In the genomic region with DNA sequence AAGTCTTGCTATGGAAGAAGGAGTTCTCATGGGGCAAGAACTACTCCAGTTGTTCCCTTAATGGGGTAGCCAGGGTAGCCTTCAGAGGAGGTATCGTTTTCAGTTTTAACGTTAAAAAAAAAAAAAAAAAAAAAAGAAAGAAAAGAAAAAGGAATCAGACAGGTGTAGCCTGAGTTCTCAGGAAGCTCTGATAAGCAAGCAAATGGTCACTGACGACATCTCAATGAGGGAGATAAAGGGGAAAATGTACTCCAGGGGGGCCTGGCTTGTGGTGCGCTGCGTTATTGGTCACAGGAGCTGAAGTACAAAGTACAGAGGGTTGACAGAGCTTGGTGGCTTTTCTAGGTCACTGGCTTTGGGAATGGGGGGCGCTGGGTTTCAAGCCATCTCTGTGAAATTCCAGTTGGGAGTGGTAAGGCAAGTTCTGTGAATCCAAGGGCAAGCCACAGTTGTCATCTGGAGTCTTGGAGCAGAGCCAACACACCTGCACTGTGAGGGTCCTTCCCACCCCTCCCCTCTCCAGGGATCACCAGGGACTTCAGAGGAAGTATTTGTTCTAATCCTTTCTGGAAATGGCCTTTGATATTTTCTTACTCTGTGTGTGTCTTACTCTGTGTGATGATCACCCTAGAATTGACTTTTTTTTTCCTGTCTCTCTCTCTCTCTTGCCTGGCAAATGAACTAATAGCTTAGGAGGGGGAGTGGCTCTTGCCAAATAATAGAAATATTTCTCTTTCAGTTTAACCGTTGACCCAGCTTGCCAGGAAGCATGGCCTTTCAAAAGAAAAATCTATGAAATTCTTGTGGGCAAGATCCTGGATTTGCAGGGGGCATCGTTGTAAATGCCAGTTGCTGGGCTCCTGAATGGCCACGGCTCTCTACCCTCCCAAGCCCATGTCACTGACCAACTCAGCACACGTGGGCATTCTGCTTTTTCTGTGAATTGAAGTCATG, we compare ENCODE assay signal across 9 mouse cellular contexts.
DNase-seq lines count a peak whose midpoint lies in the region; ATAC-seq and TF ChIP-seq lines count a peak whose summit lies in the region.
"Had no signal": no experiment of that assay in that cellular context is flagged by ENCODE, and none has a peak within 500 bp of the region (broad histone marks: within the 10 kb centered on the region; RNA-seq: fewer than 3 reads in every experiment).

No protein-coding gene starts in this region.

- ATAC-seq in hindbrain, embryonic 14.5 days (ENCODE audit: low FRiP score) = no peak
- no peak for ATAC-seq in kidney, embryonic 15.5 days (replicated peaks; ENCODE audit: low FRiP score)

- H3K27me3 ChIP-seq in hindbrain, embryonic 10.5 days (ENCODE audit: insufficient read depth, poor library complexity, severe bottlenecking) = no peaks in the 10 kb centered on the region; the same call in 1 of the 2 replicates
- H3K27me3 ChIP-seq in hindbrain, embryonic 14.5 days (ENCODE audit: control insufficient read depth, insufficient read depth, low read length) = no peaks in the 10 kb centered on the region
- no peaks in the 10 kb centered on the region for H3K27me3 ChIP-seq in MEL (ENCODE audit: control insufficient read depth in 1 of 2, insufficient read depth in 2 of 2, low read length in 2 of 2)
- no peaks in the 10 kb centered on the region for H3K27me3 ChIP-seq in kidney, embryonic 15.5 days

- H3K79me2 ChIP-seq in MEL (ENCODE audit: control insufficient read depth, insufficient read depth, low read length, poor library complexity) = no peaks in the 10 kb centered on the region

- no peak overlapping the region for H3K4me3 ChIP-seq in hindbrain, embryonic 10.5 days
- H3K4me3 ChIP-seq in hindbrain, embryonic 14.5 days (replicated peaks; ENCODE audit: low read length) = no peak overlapping the region
- H3K4me3 ChIP-seq in MEL (ENCODE audit: control insufficient read depth in 1 of 2, insufficient read depth in 1 of 2, low read depth in 2 of 2, low read length in 2 of 2) = no peak overlapping the region
- no peak overlapping the region for H3K4me3 ChIP-seq in kidney, embryonic 15.5 days (replicated peaks)

- no peak for TF ChIP-seq EP300 in MEL (IDR thresholded peaks at IDR 0.05; ENCODE audit: low read depth in 1 of 2, low read length in 2 of 2)

- no peak for TF ChIP-seq POLR2A in MEL (IDR thresholded peaks at IDR 0.05; ENCODE audit: control insufficient read depth in 1 of 2, insufficient read depth in 1 of 2, low read depth in 1 of 2, low read length in 2 of 2, poor library complexity in 1 of 2)
- TF ChIP-seq POLR2A in brain, embryonic 14.5 days (IDR thresholded peaks at IDR 0.05; ENCODE audit: borderline replicate concordance, extremely low read depth, insufficient read depth, insufficient read length, poor library complexity, severe bottlenecking) = no peak

- H3K9me3 ChIP-seq in hindbrain, embryonic 10.5 days = no peaks in the 10 kb centered on the region
- no peaks in the 10 kb centered on the region for H3K9me3 ChIP-seq in hindbrain, embryonic 14.5 days (ENCODE audit: control insufficient read depth, low read length)
- no peaks in the 10 kb centered on the region for H3K9me3 ChIP-seq in MEL (replicated peaks; ENCODE audit: insufficient read depth, low read length)
- no peaks in the 10 kb centered on the region for H3K9me3 ChIP-seq in kidney, embryonic 15.5 days (replicated peaks)

- H3K27ac ChIP-seq in hindbrain, embryonic 10.5 days = peak overlapping the region; percentile 9; the same call in 1 of the 2 replicates
- H3K27ac ChIP-seq in hindbrain, embryonic 14.5 days = no peak overlapping the region
- H3K27ac ChIP-seq in MEL (ENCODE audit: control insufficient read depth, low read depth, low read length) = peak overlapping the region; percentile 6; the same call in 1 of the 2 replicates
- peak overlapping the region; percentile 75 for H3K27ac ChIP-seq in kidney, embryonic 15.5 days
- H3K27ac ChIP-seq: liver, embryonic 14.5 days had no signal

- no peak overlapping the region for H3K9ac ChIP-seq in hindbrain, embryonic 14.5 days
- H3K9ac ChIP-seq in MEL (ENCODE audit: control insufficient read depth, low read depth, low read length, poor library complexity, severe bottlenecking) = no peak overlapping the region
- no peak overlapping the region for H3K9ac ChIP-seq in kidney, embryonic 15.5 days
- H3K9ac ChIP-seq: liver, embryonic 14.5 days had no signal

- TF ChIP-seq RAD21 in MEL (IDR thresholded peaks at IDR 0.05; ENCODE audit: low read depth, low read length) = no peak

- H3K4me2 ChIP-seq in hindbrain, embryonic 14.5 days (replicated peaks) = no peak overlapping the region
- H3K4me2 ChIP-seq in kidney, embryonic 15.5 days = no peak overlapping the region

- no peaks in the 10 kb centered on the region for H3K36me3 ChIP-seq in hindbrain, embryonic 10.5 days
- no peaks in the 10 kb centered on the region for H3K36me3 ChIP-seq in hindbrain, embryonic 14.5 days (replicated peaks; ENCODE audit: control insufficient read depth, insufficient read depth)
- H3K36me3 ChIP-seq in MEL (ENCODE audit: control insufficient read depth in 1 of 2, insufficient read depth in 2 of 2, low read length in 2 of 2) = peaks cover 0 to 29% of the 10 kb centered on the region in 2 experiments; a peak in 2 of 4 replicates
- H3K36me3 ChIP-seq in kidney, embryonic 15.5 days = no peaks in the 10 kb centered on the region

- DNase-seq in hindbrain, embryonic 10.5 days (ENCODE audit: low spot score) = no peak
- DNase-seq in hindbrain, embryonic 14.5 days (ENCODE audit: low spot score) = no peak
- DNase-seq in MEL (ENCODE audit: low read depth, low spot score) = no peak
- peak; percentile 36 for DNase-seq in brain, embryonic 14.5 days (ENCODE audit: low read depth)
- DNase-seq in cerebellum, adult 8-10 months = no peak
- no peak for DNase-seq in ovary, postnatal 14 days (ENCODE audit: low spot score)
- no peak for DNase-seq in ovary, postnatal 36 days (ENCODE audit: low spot score)

- WGBS in hindbrain, embryonic 10.5 days = 73% methylated on average over 10 of the region's 10 CpGs
- WGBS in hindbrain, embryonic 14.5 days = 68% methylated on average over 10 of the region's 10 CpGs
- 62% methylated on average over 10 of the region's 10 CpGs for WGBS in kidney, embryonic 15.5 days

- peaks cover 27% of the 10 kb centered on the region for H3K4me1 ChIP-seq in hindbrain, embryonic 10.5 days (replicated peaks)
- peaks cover 18% of the 10 kb centered on the region for H3K4me1 ChIP-seq in hindbrain, embryonic 14.5 days (replicated peaks; ENCODE audit: control insufficient read depth, insufficient read depth, low read length)
- H3K4me1 ChIP-seq in MEL (ENCODE audit: control insufficient read depth in 1 of 2, insufficient read depth in 2 of 2, low read length in 2 of 2) = peaks cover 8 to 41% of the 10 kb centered on the region in 2 experiments
- peaks cover 50% of the 10 kb centered on the region for H3K4me1 ChIP-seq in kidney, embryonic 15.5 days

- no peak for TF ChIP-seq CTCF in MEL (IDR thresholded peaks at IDR 0.05 in 2 of 3, conservative IDR thresholded peaks at IDR 0.05 in 1 of 3; ENCODE audit: control insufficient read depth in 1 of 3, insufficient read depth in 1 of 3, low read depth in 2 of 3, low read length in 3 of 3, poor library complexity in 1 of 3, severe bottlenecking in 1 of 3)
- no peak for TF ChIP-seq CTCF in brain, embryonic 14.5 days (IDR thresholded peaks at IDR 0.05; ENCODE audit: borderline replicate concordance, extremely low read depth, insufficient read depth, insufficient read length)

TF ChIP-seq in MEL, 35 proteins besides CTCF, POLR2A, EP300 and RAD21:
- TF ChIP-seq ETS1 (IDR thresholded peaks at IDR 0.05; ENCODE audit: low read depth, low read length) = peak; percentile 58; the same call in 1 of the 2 replicates
- TF ChIP-seq ZNF384 (IDR thresholded peaks at IDR 0.05; ENCODE audit: low read depth, low read length) = peak; percentile 80
- TF ChIP-seq ZMIZ1 (IDR thresholded peaks at IDR 0.05; ENCODE audit: low read depth, low read length) = no peak
- TF ChIP-seq GATA1 (IDR thresholded peaks at IDR 0.05; ENCODE audit: low read depth, low read length) = peak; percentile 26; the same call in 1 of the 2 replicates
TF ChIP-seq in MEL: peak in this region for 3.
